Mouse (Mus musculus) frontal cortex, postnatal 36 days (tissue): Measurements from ENCODE around the gene Tmem213.
A peak's percentile ranks its signal among the peaks of the same experiment; 100 is the strongest.

Source experiments
- DNase-seq, 2 experiments: peaks; one replicate each; pipeline ENCODE4 v3.0.0; 2022; ENCODE audit warnings: low spot score in 2 of 2

Gene Tmem213

DNA sequence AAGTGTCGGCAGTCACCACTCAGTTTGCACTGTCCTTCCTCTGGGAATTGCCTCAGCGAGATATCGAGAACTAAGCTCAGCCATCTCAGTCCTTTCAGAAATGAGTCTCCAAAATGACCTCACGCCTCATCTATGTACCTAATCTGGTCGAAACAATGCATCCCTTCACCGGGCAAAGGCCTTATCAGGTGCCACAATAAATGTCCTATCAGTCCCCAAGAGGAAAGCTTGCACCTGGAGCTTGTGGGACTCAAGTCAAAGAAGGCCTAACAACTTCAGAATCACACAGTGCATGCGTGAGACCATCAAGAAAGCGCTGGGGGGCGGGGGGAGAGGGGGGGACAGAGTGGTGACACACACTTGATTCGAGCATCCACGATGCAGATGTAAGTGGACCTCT, 43.2 kb downstream of the Tmem213 start:
- no peak for DNase-seq

DNA sequence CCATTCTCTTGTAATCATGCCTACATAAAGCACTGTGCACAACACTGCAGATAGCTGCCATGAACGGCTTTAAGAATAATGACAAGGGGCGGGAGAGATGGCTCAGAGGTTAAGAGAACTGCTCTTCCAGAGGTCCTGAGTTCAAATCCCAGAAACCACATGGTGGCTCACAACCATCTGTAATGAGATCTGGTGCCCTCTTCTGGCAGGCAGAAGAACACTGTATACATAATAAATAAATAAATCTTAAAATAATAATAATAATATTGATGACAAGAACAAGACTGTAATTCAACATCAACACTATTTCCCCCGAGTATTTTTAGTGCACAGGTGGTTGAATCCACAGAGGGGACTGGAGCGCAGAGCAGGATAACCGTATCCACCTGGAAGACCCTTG, 47.1 kb downstream of the Tmem213 start:
- no peak for DNase-seq

DNA sequence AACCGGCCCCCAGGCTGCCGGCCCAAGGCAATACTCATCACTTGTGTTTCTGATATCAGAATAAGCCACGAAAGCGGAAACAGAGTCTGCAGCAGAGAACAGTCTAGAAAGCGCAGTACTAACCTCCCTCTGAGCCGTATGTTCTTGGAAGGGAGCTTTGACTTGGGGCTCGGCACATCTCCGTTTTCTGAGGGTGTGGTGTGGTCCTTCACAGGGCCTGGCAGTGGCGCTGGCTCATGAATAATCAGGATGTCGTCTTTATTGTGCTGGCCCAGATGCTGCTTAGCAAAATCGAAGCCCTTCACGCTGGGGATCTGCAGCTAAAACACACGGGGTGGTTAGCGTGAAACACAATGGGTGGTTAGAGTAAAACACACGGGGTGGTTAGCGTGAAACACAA, 48.9 kb downstream of the Tmem213 start:
- no peak for DNase-seq

DNA sequence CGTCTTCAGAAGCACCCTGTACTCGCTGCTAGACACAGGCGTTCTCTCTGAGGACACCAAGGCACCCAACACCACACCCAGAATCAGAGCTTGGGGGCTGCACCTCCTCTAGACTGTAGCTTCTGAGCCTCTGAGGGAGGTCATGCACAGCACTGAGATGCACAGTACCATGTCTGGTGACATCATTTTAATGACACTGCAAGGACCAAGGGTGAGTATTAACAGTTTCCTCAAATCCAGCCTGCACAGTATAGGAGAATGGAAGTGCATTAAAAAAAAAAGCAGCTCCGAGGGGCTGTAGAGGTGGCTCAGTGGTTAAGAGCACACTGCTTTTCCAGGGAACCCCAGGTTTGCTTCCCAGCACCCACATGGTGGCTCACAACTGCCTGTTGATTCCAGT, 50.5 kb downstream of the Tmem213 start:
- DNase-seq, result no peak

- DNase-seq, result peak; percentile 77 to 92
These were observed 51.0 kb downstream of the Tmem213 start for GRCm38 (mm10) chr6:38160102-38160501.

GRCm38 (mm10) chr6:38160556-38160955, 51.5 kb downstream of the Tmem213 start:
- no peak for DNase-seq

GRCm38 (mm10) chr6:38162825-38163504, 53.9 kb downstream of the Tmem213 start:
- DNase-seq, result no peak

DNA sequence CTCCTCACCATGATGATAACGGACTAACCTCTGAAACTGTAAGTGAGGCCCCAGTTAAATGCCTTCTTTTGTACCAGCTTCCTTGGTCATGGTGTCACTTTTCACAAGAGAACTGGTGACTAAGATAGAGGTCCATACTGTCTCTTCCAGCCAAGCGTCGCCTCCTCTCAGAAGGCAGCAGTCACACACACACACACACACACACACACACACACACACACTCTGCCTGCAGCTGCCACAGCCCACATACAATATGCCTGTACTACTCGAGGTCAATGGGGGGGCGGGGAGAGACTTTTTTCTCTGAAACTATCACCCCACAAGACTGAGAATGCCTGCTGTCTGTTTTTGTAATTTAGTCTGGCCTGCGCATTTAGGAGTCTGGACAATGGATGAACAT, 55.6 kb downstream of the Tmem213 start:
- peak in 1 of 2 experiments; percentile 25 for DNase-seq

DNA sequence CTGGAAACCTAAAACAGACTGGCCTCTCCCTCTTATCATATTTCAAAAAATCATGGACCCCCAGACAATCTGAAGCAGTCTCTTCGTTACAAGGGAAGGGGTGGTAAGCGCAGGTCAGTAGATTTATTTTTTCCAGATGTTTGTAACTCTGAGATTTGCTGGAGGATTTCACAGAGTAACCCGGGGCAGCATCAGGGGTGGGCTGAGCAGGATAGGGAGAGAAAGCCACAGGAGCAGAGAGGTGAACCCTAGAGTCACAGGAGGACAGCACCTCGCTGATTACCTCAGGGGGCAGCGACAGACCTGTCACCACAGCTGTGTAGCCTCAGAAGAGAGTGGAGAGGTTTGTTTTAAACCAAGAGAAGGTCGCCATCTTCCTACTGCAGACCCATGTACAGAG, 56.3 kb downstream of the Tmem213 start:
- no peak for DNase-seq
